ENCODE assay signal across 25 mouse cellular contexts in the genomic region with DNA sequence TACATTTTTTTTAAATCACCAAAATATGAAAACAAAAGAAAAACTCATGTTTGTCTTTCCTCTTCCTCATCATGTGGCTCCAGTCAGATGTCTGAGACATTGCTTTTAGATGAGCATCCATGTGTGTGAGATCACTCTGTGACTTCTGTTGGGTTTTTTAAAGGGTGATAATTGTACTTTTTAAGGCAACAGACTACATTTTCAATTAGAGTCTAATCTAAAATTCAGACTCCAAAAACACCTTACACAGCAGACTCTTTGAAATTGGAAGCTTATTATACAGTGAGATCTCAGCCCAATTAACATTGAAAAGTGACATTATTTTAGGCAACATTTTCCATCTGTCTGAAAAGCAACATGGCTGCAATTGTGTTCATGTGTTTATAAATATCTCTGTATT.
DNase-seq lines count a peak whose midpoint lies in the region; ATAC-seq and TF ChIP-seq lines count a peak whose summit lies in the region.
"Had no signal": no experiment of that assay in that cellular context is flagged by ENCODE, and none has a peak within 500 bp of the region (broad histone marks: within the 10 kb centered on the region; RNA-seq: fewer than 3 reads in every experiment).

No protein-coding gene starts in this region.

- H3K36me3 ChIP-seq in forebrain, embryonic 13.5 days (ENCODE audit: poor library complexity, severe bottlenecking), result no peaks in the 10 kb centered on the region
- H3K36me3 ChIP-seq in forebrain, embryonic 11.5 days (ENCODE audit: control insufficient read depth, insufficient read depth, low read length), result no peaks in the 10 kb centered on the region
- no peaks in the 10 kb centered on the region for H3K36me3 ChIP-seq in forebrain, postnatal 0 days (ENCODE audit: insufficient read depth)
- H3K36me3 ChIP-seq: embryonic facial prominence, embryonic 12.5 days; embryonic facial prominence, embryonic 15.5 days; heart, embryonic 12.5 days; heart, embryonic 15.5 days; hindbrain, embryonic 10.5 days; hindbrain, embryonic 13.5 days; intestine, embryonic 15.5 days had no signal

- H3K27me3 ChIP-seq in forebrain, embryonic 13.5 days, result no peaks in the 10 kb centered on the region
- H3K27me3 ChIP-seq in forebrain, embryonic 11.5 days (ENCODE audit: control insufficient read depth, insufficient read depth, low read length), result no peaks in the 10 kb centered on the region
- no peaks in the 10 kb centered on the region for H3K27me3 ChIP-seq in forebrain, postnatal 0 days (ENCODE audit: insufficient read depth, low read length)
- H3K27me3 ChIP-seq: embryonic facial prominence, embryonic 12.5 days; embryonic facial prominence, embryonic 15.5 days; heart, embryonic 12.5 days; heart, embryonic 15.5 days; hindbrain, embryonic 13.5 days; intestine, embryonic 15.5 days had no signal

- no peak overlapping the region for H3K27ac ChIP-seq in forebrain, embryonic 13.5 days
- H3K27ac ChIP-seq in forebrain, embryonic 11.5 days (ENCODE audit: low read depth, low read length), result no peak overlapping the region
- no peak overlapping the region for H3K27ac ChIP-seq in forebrain, postnatal 0 days (ENCODE audit: low read depth, low read length)
- H3K27ac ChIP-seq: embryonic facial prominence, embryonic 12.5 days; embryonic facial prominence, embryonic 15.5 days; heart, embryonic 15.5 days; hindbrain, embryonic 10.5 days; hindbrain, embryonic 13.5 days; intestine, embryonic 15.5 days had no signal

- no peak for DNase-seq in forebrain, embryonic 11.5 days (ENCODE audit: low spot score)
- no peak for DNase-seq in frontal cortex, postnatal 10 days (ENCODE audit: low spot score in 2 of 2)
- DNase-seq in forebrain, postnatal 0 days, result peak; percentile 20
- no peak for DNase-seq in thymus, postnatal 36 days
- no peak for DNase-seq in T-cell, adult 2 months (ENCODE audit: low spot score)
- DNase-seq: adrenal gland, postnatal 10 days; adrenal gland, postnatal 36 days; cerebellum, adult 2 months; cerebellum, adult 9-11 months; cerebellum, postnatal 25 days; gastrocnemius, postnatal 25 days; heart, adult 18-20 months; heart, postnatal 10 days; heart, postnatal 36 days; kidney, adult 11 months had no signal

- ATAC-seq in forebrain, embryonic 13.5 days, result peak; percentile 63; the same call in 1 of the 2 replicates
- no peak for ATAC-seq in forebrain, embryonic 11.5 days (replicated peaks; ENCODE audit: low FRiP score)
- ATAC-seq in frontal cortex, adult (ENCODE audit: low TSS enrichment), result peak; percentile 90
- peak; percentile 76 for ATAC-seq in forebrain, postnatal 0 days
- ATAC-seq: hindbrain, embryonic 16.5 days; intestine, embryonic 15.5 days had no signal

- no peaks in the 10 kb centered on the region for H3K9me3 ChIP-seq in forebrain, embryonic 13.5 days (replicated peaks)
- H3K9me3 ChIP-seq in forebrain, embryonic 11.5 days (ENCODE audit: control insufficient read depth, low read length), result no peaks in the 10 kb centered on the region
- no peaks in the 10 kb centered on the region for H3K9me3 ChIP-seq in forebrain, postnatal 0 days (ENCODE audit: low read length)
- H3K9me3 ChIP-seq: embryonic facial prominence, embryonic 12.5 days; embryonic facial prominence, embryonic 15.5 days; heart, embryonic 12.5 days; heart, embryonic 15.5 days; hindbrain, embryonic 10.5 days; hindbrain, embryonic 13.5 days; intestine, embryonic 15.5 days had no signal

- H3K9ac ChIP-seq in forebrain, embryonic 13.5 days, result no peak overlapping the region
- no peak overlapping the region for H3K9ac ChIP-seq in forebrain, embryonic 11.5 days (ENCODE audit: low read length)
- no peak overlapping the region for H3K9ac ChIP-seq in forebrain, postnatal 0 days
- H3K9ac ChIP-seq: embryonic facial prominence, embryonic 12.5 days; embryonic facial prominence, embryonic 15.5 days; heart, embryonic 12.5 days; heart, embryonic 15.5 days; hindbrain, embryonic 13.5 days; intestine, embryonic 15.5 days had no signal

- no peaks in the 10 kb centered on the region for H3K4me1 ChIP-seq in forebrain, embryonic 13.5 days
- H3K4me1 ChIP-seq in forebrain, embryonic 11.5 days (replicated peaks; ENCODE audit: control insufficient read depth, insufficient read depth, low read length), result no peaks in the 10 kb centered on the region
- no peaks in the 10 kb centered on the region for H3K4me1 ChIP-seq in forebrain, postnatal 0 days (ENCODE audit: insufficient read depth)
- H3K4me1 ChIP-seq: embryonic facial prominence, embryonic 12.5 days; embryonic facial prominence, embryonic 15.5 days; heart, embryonic 12.5 days; heart, embryonic 15.5 days; hindbrain, embryonic 10.5 days; hindbrain, embryonic 13.5 days; intestine, embryonic 15.5 days had no signal

- no peak overlapping the region for H3K4me2 ChIP-seq in forebrain, embryonic 13.5 days
- H3K4me2 ChIP-seq in forebrain, embryonic 11.5 days (ENCODE audit: low read depth, low read length, severe bottlenecking), result no peak overlapping the region
- H3K4me2 ChIP-seq in forebrain, postnatal 0 days (ENCODE audit: low read depth), result no peak overlapping the region
- H3K4me2 ChIP-seq: embryonic facial prominence, embryonic 12.5 days; embryonic facial prominence, embryonic 15.5 days; heart, embryonic 12.5 days; heart, embryonic 15.5 days; hindbrain, embryonic 13.5 days; intestine, embryonic 15.5 days had no signal

- no peak overlapping the region for H3K4me3 ChIP-seq in forebrain, embryonic 13.5 days
- H3K4me3 ChIP-seq in forebrain, embryonic 11.5 days (ENCODE audit: low read depth, low read length), result no peak overlapping the region
- no peak overlapping the region for H3K4me3 ChIP-seq in forebrain, postnatal 0 days (ENCODE audit: low read depth, low read length)
- H3K4me3 ChIP-seq: embryonic facial prominence, embryonic 12.5 days; embryonic facial prominence, embryonic 15.5 days; heart, embryonic 12.5 days; heart, embryonic 15.5 days; hindbrain, embryonic 10.5 days; hindbrain, embryonic 13.5 days; intestine, embryonic 15.5 days had no signal

- TF ChIP-seq CTCF in forebrain, postnatal 0 days (IDR thresholded peaks at IDR 0.05; ENCODE audit: low read depth), result no peak
